Mouse (Mus musculus): ENCODE data around the gene Cog5. TPM values are rescaled to one million over a fixed set of nuclear protein-coding genes. Genes with fewer than 3 reads are reported as not detected.

Gene Cog5
- polyA plus RNA-seq, 1 experiment from 2014 or later = 34.8 TPM

DNA sequence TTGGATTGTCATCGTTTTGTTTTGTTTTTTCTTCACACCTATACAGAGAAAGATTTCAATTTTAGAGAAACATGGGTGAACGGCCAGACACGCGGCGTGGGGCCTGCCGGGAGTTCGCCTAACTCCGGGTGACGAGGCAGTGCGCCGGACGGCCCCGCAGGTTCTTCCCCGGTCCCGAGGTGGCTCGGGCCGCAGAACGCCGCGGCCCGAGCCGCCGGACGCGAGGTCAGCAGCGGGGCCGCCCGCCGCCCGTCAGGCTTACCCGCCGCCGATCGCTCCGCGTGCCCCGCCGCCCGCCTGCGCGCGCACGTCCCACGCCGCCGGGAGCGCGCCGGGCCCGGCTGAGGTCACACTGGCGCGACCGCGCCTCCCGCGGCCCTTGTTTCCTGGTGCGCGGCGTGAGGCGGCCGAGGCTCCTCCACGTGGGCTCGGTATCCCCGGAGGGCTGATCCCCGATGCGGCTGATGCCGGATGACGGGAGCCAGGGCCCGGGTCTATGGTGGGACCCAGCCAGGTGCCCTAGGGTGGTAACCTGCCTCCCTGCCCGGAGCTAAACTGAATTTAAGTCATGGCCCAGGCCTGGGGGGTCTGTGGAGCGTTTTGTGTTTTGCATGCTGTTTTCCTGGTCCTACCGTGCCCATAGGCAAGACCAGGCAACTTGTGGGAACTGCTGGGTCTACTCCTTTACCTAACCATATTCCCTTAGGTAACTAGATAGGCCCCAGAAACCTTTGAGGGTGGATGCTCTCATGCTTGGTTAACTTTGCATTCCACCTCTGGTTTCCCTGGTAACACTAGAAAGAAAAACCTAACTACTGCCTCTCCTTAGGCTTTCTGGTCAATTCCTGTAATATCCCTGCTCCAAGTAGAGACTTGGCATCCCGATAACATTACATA is 20.1 kb upstream of the Cog5 start, which contains the start of gene Bcap29:
Gene Bcap29 (minus strand): TSS at position 316 of the 897 bp plus-strand sequence.
- peak within 1 kb of the TSS; percentile 3; the same call in 1 of the 2 replicates for H3K27ac ChIP-seq (ENCODE audit: low read depth, low read length)
- no peaks in the 10 kb centered on the region for H3K9me3 ChIP-seq (ENCODE audit: control insufficient read depth, low read length)
- 2% methylated on average over 64 of the region's 73 CpGs for WGBS

DNA sequence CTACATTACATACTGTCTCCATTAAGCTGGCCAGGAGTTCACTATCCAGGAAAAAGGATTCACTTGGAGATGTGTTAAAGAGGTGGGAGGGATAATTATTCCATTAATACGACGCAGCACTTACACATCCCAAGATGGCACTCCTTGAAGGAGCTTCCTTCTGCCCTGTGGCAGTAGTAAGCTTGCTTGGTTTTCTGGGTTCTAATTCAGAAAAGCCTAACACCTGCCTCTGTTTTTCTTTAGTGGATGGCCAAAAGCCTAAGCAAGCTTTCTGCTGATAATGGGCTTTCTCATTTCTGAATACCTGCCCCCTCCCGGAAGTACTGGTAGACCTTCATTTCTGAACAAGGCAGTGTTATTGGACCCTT is 19.4 kb upstream of the Cog5 start:
- H3K4me3 ChIP-seq (ENCODE audit: low read depth, low read length) = no peak overlapping the region
- 86% methylated on average over 3 of the region's 3 CpGs for whole genome bisulfite sequencing
- peak overlapping the region; percentile 71; the same call in 1 of the 2 replicates for H3K4me2 ChIP-seq (ENCODE audit: low read depth)
- H3K4me1 ChIP-seq (ENCODE audit: control insufficient read depth, insufficient read depth, low read length) = 0 out of 2 replicates have a peak, but pooled peaks cover 2% of the 10 kb centered on the region
- no peak overlapping the region for H3K9ac ChIP-seq (ENCODE audit: low read length)
- no peak for DNase-seq (ENCODE audit: low spot score)
- no peak; the same call in 1 of the 2 replicates for ATAC-seq (ENCODE audit: insufficient read depth, low FRiP score, low TSS enrichment)
- H3K36me3 ChIP-seq (ENCODE audit: control insufficient read depth, insufficient read depth, low read length) = no peaks in the 10 kb centered on the region
- no peaks in the 10 kb centered on the region for H3K27me3 ChIP-seq (ENCODE audit: control insufficient read depth, insufficient read depth, low read length)
- no peaks in the 10 kb centered on the region for H3K9me3 ChIP-seq (ENCODE audit: control insufficient read depth, low read length)
- no peak overlapping the region for H3K27ac ChIP-seq (ENCODE audit: low read depth, low read length)

More for the DNA sequence above, 20.1 kb upstream of the Cog5 start, which contains the start of gene Bcap29:
- Histone ChIP-seq H3K4me1 (ENCODE audit: control insufficient read depth, insufficient read depth, low read length) (0 out of 2 replicates have a peak, but pooled peaks cover 2% of the 10 kb centered on the region), H3K36me3 (ENCODE audit: control insufficient read depth, insufficient read depth, low read length) (no peaks in the 10 kb centered on the region), H3K27me3 (ENCODE audit: control insufficient read depth, insufficient read depth, low read length) (no peaks in the 10 kb centered on the region), H3K4me2 (ENCODE audit: low read depth) (peak within 1 kb of the TSS; percentile 71), H3K4me3 (ENCODE audit: low read depth, low read length) (peak within 1 kb of the TSS; percentile 46), H3K9ac (ENCODE audit: low read length) (peak within 1 kb of the TSS; percentile 88)
- DNase-seq (ENCODE audit: low spot score) = peak; percentile 86
- peak; percentile 89 for ATAC-seq (ENCODE audit: insufficient read depth, low FRiP score, low TSS enrichment)

DNA sequence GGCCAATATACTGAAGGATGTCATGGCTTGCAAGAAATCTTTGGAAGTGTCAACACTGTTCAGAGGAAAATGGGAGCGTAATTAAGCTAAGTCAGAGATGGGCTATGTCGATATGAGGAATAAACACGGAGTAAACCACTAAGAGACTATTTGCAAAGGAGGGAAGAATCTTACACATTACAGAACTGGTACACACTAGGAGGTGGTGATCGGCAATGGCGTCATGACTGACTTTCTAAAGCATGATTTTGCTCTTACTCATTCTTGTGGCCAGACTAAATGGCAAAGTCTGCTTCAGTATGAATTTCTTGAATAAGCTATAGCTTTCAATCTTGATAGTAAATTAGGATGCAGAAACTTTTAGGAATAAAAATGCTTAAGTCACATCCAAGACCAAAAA is 1.1 kb upstream of the Cog5 start:
- Histone ChIP-seq H3K4me3 (ENCODE audit: low read depth, low read length) (no peak overlapping the region), H3K4me2 (ENCODE audit: low read depth) (no peak overlapping the region), H3K9me3 (ENCODE audit: control insufficient read depth, low read length) (no peaks in the 10 kb centered on the region), H3K27me3 (ENCODE audit: control insufficient read depth, insufficient read depth, low read length) (no peaks in the 10 kb centered on the region), H3K9ac (ENCODE audit: low read length) (no peak overlapping the region), H3K36me3 (ENCODE audit: control insufficient read depth, insufficient read depth, low read length) (no peaks in the 10 kb centered on the region), H3K4me1 (ENCODE audit: control insufficient read depth, insufficient read depth, low read length) (no peaks in the 10 kb centered on the region), H3K27ac (ENCODE audit: low read depth, low read length) (no peak overlapping the region)
- DNase-seq (ENCODE audit: low spot score) = no peak
- WGBS = 73% methylated on average over 5 of the region's 5 CpGs
- no peak for ATAC-seq (ENCODE audit: insufficient read depth, low FRiP score, low TSS enrichment)

DNA sequence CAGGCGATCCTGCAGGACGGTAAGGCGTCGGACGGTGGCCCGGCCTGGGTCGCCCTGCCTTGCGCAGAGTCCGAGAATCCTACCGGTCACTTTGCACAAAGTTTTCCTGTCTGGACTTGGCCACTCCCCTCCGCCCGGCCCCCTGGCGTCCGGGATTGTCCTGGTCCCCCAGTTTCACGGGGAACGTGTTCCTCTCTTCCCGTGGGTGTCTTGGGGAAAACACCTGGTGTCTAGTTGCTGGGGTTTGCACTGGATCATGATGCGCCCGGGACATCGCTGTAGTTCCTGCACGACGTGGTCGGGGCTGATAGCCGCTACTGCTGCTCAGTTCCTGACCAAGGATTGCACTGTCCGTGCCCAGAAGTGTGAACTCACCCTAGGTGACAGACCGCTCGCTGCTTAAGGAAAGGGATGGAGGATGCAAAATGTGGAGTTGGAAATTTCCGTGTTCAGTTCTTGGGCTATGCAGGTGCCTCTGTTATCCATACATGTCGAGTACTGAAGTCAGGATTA is 352 bp downstream of the Cog5 start:
- Histone ChIP-seq H3K27me3 (ENCODE audit: control insufficient read depth, insufficient read depth, low read length) (no peaks in the 10 kb centered on the region), H3K4me1 (ENCODE audit: control insufficient read depth, insufficient read depth, low read length) (no peaks in the 10 kb centered on the region), H3K9me3 (ENCODE audit: control insufficient read depth, low read length) (no peaks in the 10 kb centered on the region), H3K4me3 (ENCODE audit: low read depth, low read length) (peak overlapping the region; percentile 86), H3K36me3 (ENCODE audit: control insufficient read depth, insufficient read depth, low read length) (no peaks in the 10 kb centered on the region), H3K9ac (ENCODE audit: low read length) (peak overlapping the region; percentile 71), H3K27ac (ENCODE audit: low read depth, low read length) (peak overlapping the region; percentile 39; the same call in 1 of the 2 replicates), H3K4me2 (ENCODE audit: low read depth) (peak overlapping the region; percentile 54)
- peak; percentile 81 for ATAC-seq (ENCODE audit: insufficient read depth, low FRiP score, low TSS enrichment)
- under 1% methylated on average over 29 of the region's 29 CpGs for WGBS
- DNase-seq (ENCODE audit: low spot score) = no peak

DNA sequence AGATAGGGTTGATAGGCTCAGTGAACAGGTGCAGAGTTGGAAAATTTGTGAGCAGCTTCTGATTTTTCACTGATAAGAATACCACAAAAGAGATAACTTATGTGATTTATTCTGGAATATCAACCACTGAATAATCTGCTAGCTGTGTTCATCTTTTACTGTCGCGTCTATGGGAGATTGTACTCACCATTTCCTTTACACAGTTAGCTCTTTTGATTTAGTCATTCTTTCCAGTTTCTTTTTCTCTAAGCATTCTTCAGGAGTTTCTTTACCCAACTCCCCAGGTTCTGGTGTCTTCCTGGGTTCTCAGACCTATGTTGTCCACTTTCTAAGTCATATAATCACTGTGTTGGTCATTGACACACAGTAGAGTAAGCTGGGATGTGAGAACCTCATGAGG is 2.2 kb downstream of the Cog5 start:
- no peak for DNase-seq (ENCODE audit: low spot score)
- no peak overlapping the region for H3K27ac ChIP-seq (ENCODE audit: low read depth, low read length)
- H3K4me1 ChIP-seq (ENCODE audit: control insufficient read depth, insufficient read depth, low read length) = no peaks in the 10 kb centered on the region
- H3K9me3 ChIP-seq (ENCODE audit: control insufficient read depth, low read length) = no peaks in the 10 kb centered on the region
- no peaks in the 10 kb centered on the region for H3K27me3 ChIP-seq (ENCODE audit: control insufficient read depth, insufficient read depth, low read length)
- H3K4me2 ChIP-seq (ENCODE audit: low read depth) = no peak overlapping the region
- no peak overlapping the region for H3K9ac ChIP-seq (ENCODE audit: low read length)
- no peak for ATAC-seq (ENCODE audit: insufficient read depth, low FRiP score, low TSS enrichment)
- no peaks in the 10 kb centered on the region for H3K36me3 ChIP-seq (ENCODE audit: control insufficient read depth, insufficient read depth, low read length)
- H3K4me3 ChIP-seq (ENCODE audit: low read depth, low read length) = no peak overlapping the region
- WGBS = 97% methylated on average over 2 of the region's 2 CpGs

DNA sequence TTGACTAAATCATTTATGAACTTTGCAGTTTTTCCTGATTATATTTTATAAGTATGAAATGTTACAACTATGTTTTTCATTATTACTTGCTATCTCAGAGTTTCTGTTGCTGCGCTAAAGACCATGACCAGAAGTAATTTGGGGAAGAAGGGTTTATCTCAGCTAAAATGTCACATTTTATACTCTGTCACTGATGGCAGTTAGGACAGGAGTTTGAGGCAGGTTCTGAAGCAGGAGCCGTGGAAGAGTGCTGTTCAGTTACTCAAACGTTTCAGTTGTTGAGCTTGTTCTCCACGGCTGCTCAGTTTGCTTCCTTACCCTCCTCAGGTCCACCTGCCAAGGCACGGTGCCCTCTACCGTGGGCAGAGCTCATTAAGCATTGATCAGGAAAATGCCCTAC is 11.3 kb downstream of the Cog5 start:
- Histone ChIP-seq H3K9me3 (ENCODE audit: control insufficient read depth, low read length) (no peaks in the 10 kb centered on the region), H3K27me3 (ENCODE audit: control insufficient read depth, insufficient read depth, low read length) (no peaks in the 10 kb centered on the region), H3K9ac (ENCODE audit: low read length) (no peak overlapping the region), H3K4me2 (ENCODE audit: low read depth) (no peak overlapping the region), H3K4me3 (ENCODE audit: low read depth, low read length) (no peak overlapping the region), H3K27ac (ENCODE audit: low read depth, low read length) (no peak overlapping the region), H3K4me1 (ENCODE audit: control insufficient read depth, insufficient read depth, low read length) (no peaks in the 10 kb centered on the region), H3K36me3 (ENCODE audit: control insufficient read depth, insufficient read depth, low read length) (peaks cover 2% of the 10 kb centered on the region)
- ATAC-seq (ENCODE audit: insufficient read depth, low FRiP score, low TSS enrichment) (no peak), DNase-seq (ENCODE audit: low spot score) (no peak)
- WGBS = 74% methylated on average over 6 of the region's 6 CpGs

DNA sequence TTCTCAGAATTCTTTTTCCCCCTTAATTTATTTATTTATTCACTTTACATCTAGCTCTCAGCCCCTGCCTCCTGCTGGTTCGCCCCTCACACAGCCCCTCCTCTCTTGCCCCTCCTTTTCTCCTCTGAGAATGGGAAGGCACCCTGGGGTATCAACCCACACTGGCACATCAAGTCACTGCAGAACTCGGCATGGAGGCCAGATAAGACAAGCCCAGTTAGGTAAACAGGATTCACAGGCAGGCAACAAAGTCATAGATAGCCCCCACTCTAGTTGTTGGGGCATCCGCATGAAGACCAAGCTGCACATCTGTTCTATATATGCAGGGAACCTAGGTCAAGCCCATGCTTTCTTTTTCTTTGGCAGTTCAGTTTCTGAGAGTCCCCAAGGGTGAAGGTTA is 12.5 kb downstream of the Cog5 start:
- ATAC-seq (ENCODE audit: insufficient read depth, low FRiP score, low TSS enrichment) (no peak), DNase-seq (ENCODE audit: low spot score) (no peak)
- Histone ChIP-seq H3K36me3 (ENCODE audit: control insufficient read depth, insufficient read depth, low read length) (peaks cover 2% of the 10 kb centered on the region), H3K27me3 (ENCODE audit: control insufficient read depth, insufficient read depth, low read length) (no peaks in the 10 kb centered on the region), H3K4me1 (ENCODE audit: control insufficient read depth, insufficient read depth, low read length) (no peaks in the 10 kb centered on the region), H3K4me2 (ENCODE audit: low read depth) (no peak overlapping the region), H3K4me3 (ENCODE audit: low read depth, low read length) (no peak overlapping the region), H3K27ac (ENCODE audit: low read depth, low read length) (no peak overlapping the region), H3K9ac (ENCODE audit: low read length) (no peak overlapping the region), H3K9me3 (ENCODE audit: control insufficient read depth, low read length) (no peaks in the 10 kb centered on the region)
- WGBS = 61% methylated on average over 3 of the region's 3 CpGs

DNA sequence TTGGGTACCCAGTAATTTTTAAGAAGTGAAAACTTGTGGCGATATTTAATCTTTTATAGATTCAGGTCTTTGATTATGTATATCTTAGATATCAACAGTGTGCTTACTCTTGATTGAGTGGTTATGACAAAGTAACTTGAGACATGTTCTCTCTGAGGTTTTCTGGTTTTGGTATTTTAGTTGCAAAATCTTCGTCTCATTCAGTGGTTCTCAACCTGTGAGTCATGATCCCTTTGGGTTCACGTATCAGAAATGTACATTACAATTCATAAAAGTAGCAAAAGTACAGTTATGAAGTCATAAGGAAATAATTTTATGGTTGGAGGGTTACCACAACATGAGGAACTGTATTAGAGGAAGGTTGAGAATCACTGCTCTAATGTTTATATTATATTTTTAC is 32.0 kb downstream of the Cog5 start:
- Histone ChIP-seq H3K9ac (ENCODE audit: low read length) (no peak overlapping the region), H3K27me3 (ENCODE audit: control insufficient read depth, insufficient read depth, low read length) (no peaks in the 10 kb centered on the region), H3K9me3 (ENCODE audit: control insufficient read depth, low read length) (no peaks in the 10 kb centered on the region), H3K27ac (ENCODE audit: low read depth, low read length) (no peak overlapping the region), H3K4me2 (ENCODE audit: low read depth) (no peak overlapping the region), H3K4me3 (ENCODE audit: low read depth, low read length) (no peak overlapping the region), H3K4me1 (ENCODE audit: control insufficient read depth, insufficient read depth, low read length) (no peaks in the 10 kb centered on the region), H3K36me3 (ENCODE audit: control insufficient read depth, insufficient read depth, low read length) (no peaks in the 10 kb centered on the region)
- WGBS = 94% methylated on average over 3 of the region's 3 CpGs
- no peak for DNase-seq (ENCODE audit: low spot score)
- no peak for ATAC-seq (ENCODE audit: insufficient read depth, low FRiP score, low TSS enrichment)

DNA sequence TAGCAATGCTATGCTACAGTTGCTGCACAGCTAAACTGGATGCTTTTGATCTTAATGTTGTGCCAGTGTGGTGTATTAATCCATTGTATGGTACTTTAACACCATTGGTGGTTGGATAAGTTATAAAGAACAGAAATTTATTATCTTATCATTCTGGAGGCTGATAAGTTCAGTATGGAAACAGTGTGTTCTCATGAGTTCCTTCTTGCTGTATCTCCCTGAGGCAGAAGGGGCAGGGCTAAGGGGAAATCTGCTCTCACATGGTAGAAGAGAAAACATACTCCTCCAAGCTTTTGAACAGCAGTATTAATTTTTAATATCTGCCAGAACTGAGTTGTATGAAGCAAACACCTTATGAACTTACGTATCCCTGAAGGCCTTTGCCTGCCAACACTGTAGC is 38.6 kb downstream of the Cog5 start:
- ATAC-seq (ENCODE audit: insufficient read depth, low FRiP score, low TSS enrichment) (no peak), DNase-seq (ENCODE audit: low spot score) (no peak)
- Histone ChIP-seq H3K4me1 (ENCODE audit: control insufficient read depth, insufficient read depth, low read length) (no peaks in the 10 kb centered on the region), H3K4me2 (ENCODE audit: low read depth) (no peak overlapping the region), H3K4me3 (ENCODE audit: low read depth, low read length) (no peak overlapping the region), H3K27me3 (ENCODE audit: control insufficient read depth, insufficient read depth, low read length) (no peaks in the 10 kb centered on the region), H3K27ac (ENCODE audit: low read depth, low read length) (no peak overlapping the region), H3K9me3 (ENCODE audit: control insufficient read depth, low read length) (no peaks in the 10 kb centered on the region), H3K36me3 (ENCODE audit: control insufficient read depth, insufficient read depth, low read length) (no peaks in the 10 kb centered on the region), H3K9ac (ENCODE audit: low read length) (no peak overlapping the region)
- 93% methylated on average over 1 of the region's 1 CpGs for WGBS
